Mouse (Mus musculus): ENCODE results near the gene Lsmem1.

DNA sequence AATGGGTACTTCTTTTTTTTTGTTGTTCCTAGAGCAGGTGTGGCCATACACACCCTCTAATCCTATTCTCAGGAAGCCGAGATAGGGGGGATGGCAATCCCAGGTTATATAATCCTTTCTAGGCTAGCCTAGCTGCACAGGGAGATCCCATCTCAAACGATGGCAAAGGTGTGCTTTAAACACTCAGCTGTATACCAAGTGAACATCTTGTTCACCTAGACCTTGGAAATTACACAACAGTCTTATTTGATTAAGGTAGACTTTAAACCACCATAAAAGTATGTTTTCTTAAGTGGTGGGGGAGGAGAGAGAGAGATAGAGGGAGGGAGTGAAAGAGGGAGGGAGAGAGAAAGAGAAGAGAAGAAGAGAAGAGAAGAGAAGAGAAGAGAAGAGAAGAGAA, 38.5 kb downstream of the Lsmem1 start:
- TF ChIP-seq ZNF384 (IDR thresholded peaks at IDR 0.05; ENCODE audit: low read depth, low read length) (no peak), ZC3H11A (IDR thresholded peaks at IDR 0.05; ENCODE audit: borderline replicate concordance, low read depth, low read length) (no peak), CHD2 (IDR thresholded peaks at IDR 0.05; ENCODE audit: low read depth, low read length) (no peak), HCFC1 (IDR thresholded peaks at IDR 0.05; ENCODE audit: borderline replicate concordance, insufficient read depth, low read length) (no peak), MAFK (IDR thresholded peaks at IDR 0.05; ENCODE audit: insufficient read depth, low read depth, low read length) (no peak)
